Mouse (Mus musculus) hindbrain, embryonic 12.5 days (tissue): ENCODE results near the gene Cox15. TPM values are rescaled to one million over a fixed set of nuclear protein-coding genes. Genes with fewer than 3 reads are reported as not detected.

Source experiments
- ATAC-seq: fragments of 200-750 bp; cut with Nextera tagmentation; 2 replicates; pipeline ENCODE4 v1.8.0; 2017; ENCODE audit warnings: moderate TSS enrichment; ENCODE audit not compliant: low FRiP score
- H3K27ac ChIP-seq: fragments of 300-500 bp; sonication (generic); 2 replicates; pipeline ENCODE4 v1.5.1; 2016; ENCODE audit warnings: mild to moderate bottlenecking
- H3K27me3 ChIP-seq: fragments of 300-500 bp; sonication (generic); 2 replicates; pipeline ENCODE4 v1.6.1; 2016; ENCODE audit warnings: mild to moderate bottlenecking
- H3K36me3 ChIP-seq: fragments of 300-500 bp; sonication (generic); 2 replicates; pipeline ENCODE4 v1.6.1; 2016; ENCODE audit warnings: mild to moderate bottlenecking
- H3K4me1 ChIP-seq: fragments of 300-500 bp; sonication (generic); 2 replicates; pipeline ENCODE4 v1.6.1; 2016
- H3K4me2 ChIP-seq: fragments of 300-500 bp; sonication (generic); replicated peaks from 2 replicates; pipeline ENCODE4 v1.6.1; 2016; ENCODE audit warnings: mild to moderate bottlenecking
- H3K4me3 ChIP-seq: fragments of 300-500 bp; sonication (generic); 2 replicates; pipeline ENCODE4 v1.5.1; 2016; ENCODE audit warnings: mild to moderate bottlenecking
- H3K9ac ChIP-seq: fragments of 300-500 bp; sonication (generic); 2 replicates; pipeline ENCODE4 v1.6.1; 2016; ENCODE audit warnings: mild to moderate bottlenecking, moderate library complexity
- H3K9me3 ChIP-seq: fragments of 300-500 bp; sonication (generic); replicated peaks from 2 replicates; pipeline ENCODE4 v1.6.1; 2016; ENCODE audit warnings: mild to moderate bottlenecking
- WGBS: fragments of 180-500 bp; shearing (Covaris S2); methylation state at CpG from one replicate; pipeline ENCODE4 v1.1.7; 2016; 5-methylcytosine and 5-hydroxymethylcytosine counted together
- polyA plus RNA-seq: library from polyadenylated mRNA; unstranded; fragments of >200 nt; fragmentation: Nextera tagmentation; extraction: Ambion mirVana; gene quantifications from 2 replicates; pipeline ENCODE4 v1.2.1, GENCODE M21; 2016

Cox15 gene
- polyA plus RNA-seq, 1 experiment from 2014 or later = 13.7 TPM

DNA sequence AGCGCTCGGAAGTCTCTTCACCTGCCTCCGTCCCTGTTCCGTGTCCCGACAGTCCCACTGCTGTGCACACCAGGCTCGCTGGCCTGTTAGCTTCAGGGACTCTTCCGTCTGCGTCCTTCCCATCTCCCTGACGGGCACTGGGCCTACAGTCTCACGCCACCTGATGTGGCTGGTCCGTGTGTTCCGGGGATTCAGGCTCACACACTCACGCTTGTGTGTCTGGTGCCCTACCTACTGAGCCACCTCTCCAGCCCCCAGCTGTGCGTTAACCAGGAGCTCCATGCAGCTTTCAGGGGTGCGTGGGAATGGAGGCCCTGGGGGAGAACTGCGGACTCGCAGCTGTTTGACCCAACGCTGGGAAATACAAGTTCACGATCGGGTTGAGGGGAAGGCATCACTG, 28.6 kb downstream of the Cox15 start:
- H3K4me1 ChIP-seq = 0 out of 2 replicates have a peak, but pooled peaks cover 3% of the 10 kb centered on the region
- H3K4me2 ChIP-seq = no peak overlapping the region
- no peak overlapping the region for H3K4me3 ChIP-seq
- H3K9me3 ChIP-seq = no peaks in the 10 kb centered on the region
- no peaks in the 10 kb centered on the region for H3K27me3 ChIP-seq
- H3K36me3 ChIP-seq = peaks cover 51% of the 10 kb centered on the region
- 92% methylated on average over 20 of the region's 20 CpGs for WGBS
- no peak for ATAC-seq
- H3K27ac ChIP-seq = no peak overlapping the region
- H3K9ac ChIP-seq = no peak overlapping the region

DNA sequence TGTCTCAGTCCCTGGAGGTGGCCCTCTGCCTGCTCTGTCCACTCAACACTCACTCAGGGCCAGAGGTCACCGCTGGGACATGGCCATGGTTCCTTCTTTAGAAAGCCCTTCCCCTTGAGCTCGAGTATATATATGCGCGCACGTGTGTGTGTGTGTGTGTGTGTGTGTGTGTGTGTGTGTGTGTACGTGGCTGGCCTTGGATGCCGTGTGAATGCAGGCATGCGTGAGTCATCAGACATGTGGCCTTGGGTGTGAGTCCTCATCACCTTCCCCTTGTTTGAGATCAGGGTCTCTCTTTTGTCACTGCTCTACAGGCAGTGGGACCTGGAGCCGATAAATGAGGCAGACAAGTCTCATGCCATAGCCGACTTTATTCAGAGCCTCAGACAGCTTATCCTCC, 29.3 kb downstream of the Cox15 start:
- Histone ChIP-seq H3K9me3 (no peaks in the 10 kb centered on the region), H3K9ac (no peak overlapping the region), H3K27ac (no peak overlapping the region), H3K4me1 (0 out of 2 replicates have a peak, but pooled peaks cover 3% of the 10 kb centered on the region), H3K4me2 (no peak overlapping the region), H3K4me3 (no peak overlapping the region), H3K27me3 (no peaks in the 10 kb centered on the region), H3K36me3 (peaks cover 52% of the 10 kb centered on the region)
- no peak for ATAC-seq
- 86% methylated on average over 10 of the region's 10 CpGs for WGBS

DNA sequence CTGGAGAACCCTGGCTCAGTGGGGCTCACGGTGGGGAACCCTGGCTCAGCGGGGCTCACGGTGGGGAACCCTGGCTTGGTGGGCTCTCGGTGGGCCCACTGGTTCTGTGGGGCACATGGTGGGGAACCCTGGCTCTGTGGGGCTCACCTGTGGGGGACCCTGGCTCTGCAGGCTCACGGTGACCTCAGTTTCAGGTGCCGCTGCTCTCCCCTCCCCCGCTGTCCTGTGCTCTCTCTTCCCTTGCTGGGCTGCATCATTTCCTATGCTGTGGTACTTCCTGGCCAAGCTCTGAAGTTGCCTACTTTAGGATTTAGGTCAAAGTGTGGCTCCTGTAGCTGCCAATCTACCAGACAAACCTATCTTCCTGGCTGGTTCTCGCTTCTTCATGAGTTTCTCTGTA, 29.9 kb downstream of the Cox15 start:
- Histone ChIP-seq H3K4me3 (no peak overlapping the region), H3K36me3 (peaks cover 52% of the 10 kb centered on the region), H3K27ac (no peak overlapping the region), H3K9me3 (no peaks in the 10 kb centered on the region), H3K9ac (no peak overlapping the region), H3K4me1 (0 out of 2 replicates have a peak, but pooled peaks cover 3% of the 10 kb centered on the region), H3K27me3 (no peaks in the 10 kb centered on the region), H3K4me2 (no peak overlapping the region)
- ATAC-seq = no peak
- WGBS = 72% methylated on average over 8 of the region's 8 CpGs

DNA sequence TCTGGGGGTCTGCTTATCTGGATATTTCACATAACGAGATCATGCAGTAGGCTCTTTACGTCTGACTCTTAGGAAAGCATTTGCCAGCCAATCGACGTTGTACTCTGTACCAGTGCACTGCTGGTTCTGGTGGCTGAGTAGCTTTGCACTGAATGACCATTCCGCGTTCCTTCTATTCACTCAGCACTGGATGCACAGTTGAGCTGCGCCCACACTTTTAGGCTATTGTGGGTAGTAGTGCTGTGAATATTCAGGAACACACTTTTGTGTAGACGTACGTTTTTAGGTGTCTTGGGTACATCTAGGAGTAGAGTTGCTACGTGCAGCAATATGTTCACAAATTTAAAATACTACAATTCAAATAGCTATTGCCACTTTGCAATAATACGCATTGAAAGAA, 32.7 kb downstream of the Cox15 start:
- no peak overlapping the region for H3K4me2 ChIP-seq
- H3K4me3 ChIP-seq = no peak overlapping the region
- H3K4me1 ChIP-seq = 0 out of 2 replicates have a peak, but pooled peaks cover 3% of the 10 kb centered on the region
- H3K27me3 ChIP-seq = no peaks in the 10 kb centered on the region
- H3K9me3 ChIP-seq = no peaks in the 10 kb centered on the region
- ATAC-seq = no peak
- H3K27ac ChIP-seq = no peak overlapping the region
- no peak overlapping the region for H3K9ac ChIP-seq
- H3K36me3 ChIP-seq = peaks cover 43% of the 10 kb centered on the region
- 97% methylated on average over 11 of the region's 11 CpGs for WGBS

DNA sequence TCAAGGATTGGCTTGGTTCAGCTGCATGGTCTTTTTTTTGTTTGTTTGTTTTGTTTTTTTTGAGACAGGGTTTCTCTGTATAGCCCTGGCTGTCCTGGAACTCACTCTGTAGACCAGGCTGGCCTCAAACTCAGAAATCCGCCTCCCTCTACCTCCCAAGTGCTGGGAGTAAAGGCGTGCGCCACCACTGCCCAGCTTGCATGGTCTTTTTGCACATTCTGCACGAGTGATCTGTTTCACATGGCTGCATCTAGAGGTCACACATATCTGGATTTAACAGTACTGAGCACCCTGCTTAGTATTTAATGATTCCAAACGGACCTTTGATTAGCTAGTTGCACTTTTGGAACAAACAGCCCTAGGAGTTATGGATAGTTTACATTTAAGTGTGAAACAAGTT, 40.8 kb downstream of the Cox15 start:
- no peak for ATAC-seq
- Histone ChIP-seq H3K36me3 (peaks cover 22% of the 10 kb centered on the region), H3K27ac (no peak overlapping the region), H3K9ac (no peak overlapping the region), H3K27me3 (no peaks in the 10 kb centered on the region), H3K9me3 (no peaks in the 10 kb centered on the region), H3K4me1 (no peaks in the 10 kb centered on the region), H3K4me2 (no peak overlapping the region), H3K4me3 (no peak overlapping the region)
- WGBS = 80% methylated on average over 5 of the region's 5 CpGs

DNA sequence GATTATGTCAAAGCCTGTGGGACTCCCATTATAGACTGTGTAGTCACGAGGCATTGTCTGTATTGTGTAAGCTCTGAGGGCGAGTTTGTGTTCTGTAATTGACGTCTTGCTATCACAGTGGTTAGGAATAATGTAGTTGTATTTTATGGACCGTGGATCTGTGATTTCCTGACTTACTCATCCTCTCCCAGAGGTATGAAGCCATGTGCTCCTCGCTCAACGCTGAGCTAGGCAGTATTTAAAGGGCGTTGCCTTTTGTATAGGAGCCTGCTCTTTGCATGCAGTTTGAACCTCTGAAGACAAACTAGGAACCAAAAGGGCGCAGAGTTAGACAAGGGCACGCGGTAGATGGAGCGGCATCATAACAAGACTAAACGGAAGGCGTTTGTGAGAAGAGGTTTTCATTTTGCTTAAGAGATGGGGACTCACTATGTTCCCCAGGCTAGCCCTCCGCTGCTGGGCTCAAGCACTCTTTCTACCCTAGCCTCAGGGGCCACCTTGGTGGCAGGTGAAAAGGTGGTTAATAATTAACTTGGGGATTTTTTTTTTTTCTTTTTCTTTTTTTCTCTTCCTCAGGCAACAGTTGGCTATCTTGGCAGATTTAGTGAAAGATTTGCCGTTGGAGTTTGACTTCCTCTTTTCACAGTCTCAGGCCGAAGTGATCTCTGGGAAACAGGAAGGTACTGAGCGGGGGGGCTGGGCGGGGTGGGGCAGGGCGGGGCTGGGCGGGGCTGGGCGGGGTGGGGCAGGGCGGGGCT, 41.5 kb downstream of the Cox15 start:
- Histone ChIP-seq H3K9me3 (no peaks in the 10 kb centered on the region), H3K36me3 (peaks cover 25% of the 10 kb centered on the region), H3K27ac (no peak overlapping the region), H3K4me2 (no peak overlapping the region), H3K27me3 (no peaks in the 10 kb centered on the region), H3K4me1 (no peaks in the 10 kb centered on the region), H3K4me3 (no peak overlapping the region), H3K9ac (no peak overlapping the region)
- 62% methylated on average over 21 of the region's 22 CpGs for WGBS
- ATAC-seq = no peak

DNA sequence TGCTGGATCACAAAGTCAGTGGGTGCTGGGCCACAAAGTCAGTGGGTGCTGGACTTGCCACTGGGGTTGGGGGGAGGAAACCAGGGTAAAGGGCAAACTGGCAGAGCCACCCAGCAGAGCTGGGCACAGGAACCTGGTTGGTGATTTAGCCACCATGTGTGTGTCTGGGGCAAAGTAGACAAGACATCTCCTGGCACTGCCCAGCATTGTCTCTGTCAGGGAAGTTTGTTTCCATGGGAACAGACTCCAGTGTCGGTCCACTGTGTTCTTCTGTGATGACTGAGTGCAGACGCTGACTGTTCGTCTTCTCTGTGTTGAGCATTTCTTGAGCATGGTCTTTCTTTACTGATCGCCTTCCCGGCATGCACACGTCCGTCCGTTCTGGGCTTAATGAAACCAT, 43.5 kb downstream of the Cox15 start:
- no peak for ATAC-seq
- H3K4me1 ChIP-seq = no peaks in the 10 kb centered on the region
- no peaks in the 10 kb centered on the region for H3K9me3 ChIP-seq
- no peak overlapping the region for H3K27ac ChIP-seq
- no peak overlapping the region for H3K9ac ChIP-seq
- no peak overlapping the region for H3K4me3 ChIP-seq
- peaks cover 38% of the 10 kb centered on the region for H3K36me3 ChIP-seq
- no peaks in the 10 kb centered on the region for H3K27me3 ChIP-seq
- 75% methylated on average over 8 of the region's 8 CpGs for WGBS
- H3K4me2 ChIP-seq = no peak overlapping the region

DNA sequence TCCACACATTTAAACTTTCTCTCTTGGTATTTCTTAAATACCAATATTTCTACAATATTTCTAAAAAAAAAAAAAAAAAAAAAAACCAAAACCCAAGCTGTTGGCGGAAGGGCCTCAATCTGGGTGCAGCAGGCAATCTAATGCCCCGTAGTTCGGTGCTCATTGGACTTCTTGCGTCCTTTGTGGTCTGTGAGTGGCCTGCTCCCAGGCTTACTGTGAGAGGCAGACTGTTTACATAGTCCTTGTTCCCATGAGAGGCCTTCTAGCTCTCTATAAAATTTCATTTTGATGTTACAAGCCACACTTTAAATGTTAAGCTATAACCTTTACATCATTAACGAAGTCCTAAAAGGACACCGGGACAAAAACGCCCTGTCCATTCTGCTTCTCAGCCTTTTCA, 44.6 kb downstream of the Cox15 start:
- Histone ChIP-seq H3K4me2 (no peak overlapping the region), H3K27ac (no peak overlapping the region), H3K9me3 (no peaks in the 10 kb centered on the region), H3K4me1 (no peaks in the 10 kb centered on the region), H3K9ac (no peak overlapping the region), H3K36me3 (peaks cover 41% of the 10 kb centered on the region), H3K4me3 (no peak overlapping the region), H3K27me3 (no peaks in the 10 kb centered on the region)
- no peak for ATAC-seq
- WGBS = 95% methylated on average over 7 of the region's 7 CpGs

DNA sequence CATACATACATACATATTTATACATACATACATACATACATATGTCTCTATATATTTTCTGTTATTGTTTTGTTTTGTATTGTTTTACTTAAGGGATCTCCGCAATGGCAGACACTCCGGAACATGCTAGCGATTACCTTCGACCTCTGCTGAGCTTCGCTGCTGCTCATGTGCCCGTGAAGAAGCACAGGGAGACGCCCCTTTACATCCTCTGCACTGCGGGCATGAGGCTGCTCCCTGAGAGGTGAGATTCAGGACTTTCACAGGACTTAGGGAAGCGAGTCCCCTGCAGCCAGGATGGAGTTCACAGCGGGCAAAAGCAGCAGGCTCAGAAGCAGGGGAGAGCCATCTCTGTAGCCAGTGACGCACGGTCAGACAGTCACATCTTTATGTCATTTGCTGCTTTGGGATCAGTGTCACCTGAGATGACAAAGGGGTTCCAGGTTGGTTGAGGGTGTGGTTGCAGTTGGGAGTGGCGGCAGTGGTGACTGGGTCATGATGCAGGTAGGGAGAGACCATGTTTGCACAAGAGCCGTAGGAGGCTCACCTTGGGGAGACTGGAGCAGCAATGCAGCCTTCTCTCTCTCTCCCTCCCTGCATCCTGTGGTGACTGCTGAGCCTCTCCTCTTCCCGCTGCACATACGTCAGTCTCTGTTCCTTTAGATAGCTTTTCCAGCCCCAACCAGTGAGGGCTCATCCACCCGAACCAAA, 47.9 kb downstream of the Cox15 start:
- H3K4me1 ChIP-seq = no peaks in the 10 kb centered on the region
- no peak overlapping the region for H3K9ac ChIP-seq
- H3K4me2 ChIP-seq = no peak overlapping the region
- no peak overlapping the region for H3K27ac ChIP-seq
- H3K4me3 ChIP-seq = no peak overlapping the region
- H3K36me3 ChIP-seq = peaks cover 58% of the 10 kb centered on the region
- no peaks in the 10 kb centered on the region for H3K9me3 ChIP-seq
- WGBS = 91% methylated on average over 17 of the region's 17 CpGs
- ATAC-seq = no peak
- no peaks in the 10 kb centered on the region for H3K27me3 ChIP-seq

DNA sequence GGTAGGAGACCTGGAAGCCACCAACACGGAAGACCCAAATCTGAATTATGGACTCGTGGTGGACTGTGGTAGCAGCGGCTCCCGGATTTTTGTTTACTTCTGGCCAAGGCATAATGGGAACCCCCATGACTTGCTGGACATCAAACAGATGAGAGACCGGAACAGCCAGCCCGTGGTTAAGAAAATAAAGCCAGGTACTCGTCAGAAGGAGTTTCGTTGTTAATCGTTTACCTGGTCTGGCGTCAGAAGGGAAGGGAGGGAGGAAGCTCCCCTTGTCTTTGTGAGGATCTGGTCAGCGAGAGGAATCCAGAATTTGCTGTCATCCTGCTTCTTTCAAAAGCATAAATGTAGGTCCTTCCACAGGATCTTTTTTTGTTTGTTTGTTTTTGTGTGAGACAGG, 48.6 kb downstream of the Cox15 start:
- no peak overlapping the region for H3K27ac ChIP-seq
- no peak overlapping the region for H3K4me3 ChIP-seq
- no peaks in the 10 kb centered on the region for H3K27me3 ChIP-seq
- H3K36me3 ChIP-seq = peaks cover 63% of the 10 kb centered on the region
- H3K9ac ChIP-seq = no peak overlapping the region
- H3K4me2 ChIP-seq = no peak overlapping the region
- 89% methylated on average over 11 of the region's 11 CpGs for WGBS
- no peaks in the 10 kb centered on the region for H3K9me3 ChIP-seq
- H3K4me1 ChIP-seq = no peaks in the 10 kb centered on the region
- ATAC-seq = no peak

DNA sequence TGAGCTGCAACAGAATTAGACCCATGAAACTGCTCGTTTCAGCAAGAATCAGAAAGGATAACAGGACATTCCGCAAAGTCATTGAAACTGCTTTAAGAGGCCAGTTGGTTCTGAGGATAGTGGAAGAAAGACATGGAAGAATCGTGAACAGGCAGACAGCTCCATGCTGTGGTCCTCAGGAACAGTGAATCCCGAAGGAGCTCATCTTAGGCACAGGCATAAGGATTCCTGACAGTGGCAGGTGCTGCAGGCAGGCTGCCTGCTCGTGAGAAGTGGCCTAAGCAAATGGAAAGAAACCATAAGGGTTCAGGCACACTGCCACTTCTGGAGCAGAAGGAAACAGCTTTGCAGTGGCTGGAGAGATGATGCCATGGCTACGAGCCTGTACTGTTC, 53.0 kb downstream of the Cox15 start:
- H3K4me1 ChIP-seq = 0 out of 2 replicates have a peak, but pooled peaks cover 3% of the 10 kb centered on the region
- 83% methylated on average over 6 of the region's 6 CpGs for whole genome bisulfite sequencing
- H3K4me2 ChIP-seq = no peak overlapping the region
- no peaks in the 10 kb centered on the region for H3K9me3 ChIP-seq
- H3K9ac ChIP-seq = no peak overlapping the region
- H3K4me3 ChIP-seq = no peak overlapping the region
- H3K27ac ChIP-seq = no peak overlapping the region
- no peak for ATAC-seq
- no peaks in the 10 kb centered on the region for H3K27me3 ChIP-seq
- peaks cover 37% of the 10 kb centered on the region for H3K36me3 ChIP-seq

DNA sequence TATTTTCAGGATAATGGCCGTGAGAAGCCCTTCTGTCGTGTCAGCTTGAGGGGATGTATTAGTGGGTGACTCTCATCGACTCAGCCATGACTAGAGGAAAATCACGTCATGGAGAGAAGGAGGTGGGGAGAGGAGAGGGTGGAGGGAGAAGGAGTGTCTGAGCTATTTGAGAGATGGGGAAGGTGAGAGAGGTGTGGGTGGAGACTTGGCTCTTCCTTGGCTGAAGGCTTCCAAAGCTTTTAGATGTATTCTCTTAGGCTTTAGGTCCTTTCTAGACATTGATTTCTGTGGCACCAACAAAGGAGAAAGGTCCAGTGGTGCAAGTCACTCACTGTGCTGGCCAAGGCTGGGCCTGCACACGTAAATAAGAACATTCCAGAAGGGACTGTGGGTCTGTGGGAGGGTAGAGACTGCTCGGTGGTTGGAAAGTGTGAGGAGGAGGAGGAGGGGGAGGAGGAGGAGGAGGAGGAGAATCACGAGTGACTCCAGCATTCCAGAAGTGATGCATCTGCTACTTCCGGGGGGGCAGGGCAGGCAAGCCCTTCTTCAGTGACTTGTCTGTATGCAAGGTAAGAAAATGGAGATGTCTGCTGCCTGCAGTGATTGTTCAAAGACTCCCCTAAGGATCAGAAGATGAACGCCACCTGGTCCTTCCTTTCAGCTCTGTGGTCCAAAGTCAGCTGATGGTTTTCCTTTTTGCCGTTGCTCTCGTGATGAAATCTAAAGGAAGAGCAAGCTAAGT, 53.6 kb downstream of the Cox15 start:
- 74% methylated on average over 11 of the region's 11 CpGs for WGBS
- Histone ChIP-seq H3K4me2 (no peak overlapping the region), H3K9me3 (no peaks in the 10 kb centered on the region), H3K36me3 (peaks cover 31% of the 10 kb centered on the region), H3K9ac (no peak overlapping the region), H3K27me3 (no peaks in the 10 kb centered on the region), H3K4me1 (0 out of 2 replicates have a peak, but pooled peaks cover 3% of the 10 kb centered on the region), H3K4me3 (no peak overlapping the region), H3K27ac (no peak overlapping the region)
- ATAC-seq = no peak
